Mouse (Mus musculus) thymus, postnatal 4 days (tissue): ENCODE measurements around the gene Serpina5.
"Not testable (repeated sequence)": the region's sequence is repeated elsewhere in the genome, so short reads cannot be mapped to it uniquely, and the experiment has no call there.

Source experiments
- DNase-seq: peaks from one replicate; pipeline ENCODE4 v3.0.0; 2021

Serpina5 gene

GRCm38 (mm10) chr12:104100768-104101167 is at the start of gene Serpina5:
Gene Serpina5 (plus strand): TSS chr12:104101113.
- no peak for DNase-seq

DNA sequence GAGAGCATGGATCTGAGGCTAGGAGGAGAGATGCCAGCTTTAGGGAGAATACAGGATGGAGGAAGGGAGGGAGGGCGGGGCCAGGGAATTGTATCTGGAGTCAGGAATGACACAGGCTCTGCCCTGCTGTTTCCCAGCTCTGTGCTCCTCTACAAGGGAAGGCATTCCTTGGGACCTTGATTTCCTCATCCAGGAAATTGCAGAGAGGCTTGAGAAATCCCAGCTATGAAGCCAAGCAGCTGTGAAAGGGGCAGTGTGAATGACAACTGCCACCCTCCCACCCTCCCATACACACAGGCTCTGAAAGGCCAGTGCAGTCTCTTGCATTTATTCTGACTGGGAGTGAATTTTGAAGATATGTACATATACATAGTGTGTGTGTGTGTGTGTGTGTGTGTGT is 46.9 kb upstream of the Serpina5 start:
- DNase-seq, result no peak

- DNase-seq, result no peak
Observed at GRCm38 (mm10) chr12:104055755-104056154, 45.2 kb upstream of the Serpina5 start.

- DNase-seq, result no peak
Observed at GRCm38 (mm10) chr12:104057050-104057449, 43.9 kb upstream of the Serpina5 start.

GRCm38 (mm10) chr12:104057531-104057930 is 43.4 kb upstream of the Serpina5 start:
- no peak for DNase-seq

GRCm38 (mm10) chr12:104060126-104060525 is 40.8 kb upstream of the Serpina5 start:
- no peak for DNase-seq

- no peak for DNase-seq
Observed at GRCm38 (mm10) chr12:104061862-104062261, 39.1 kb upstream of the Serpina5 start.

GRCm38 (mm10) chr12:104064532-104064931 is 36.4 kb upstream of the Serpina5 start:
- DNase-seq, result no peak

GRCm38 (mm10) chr12:104064996-104065395 is 35.9 kb upstream of the Serpina5 start:
- DNase-seq, result no peak

DNA sequence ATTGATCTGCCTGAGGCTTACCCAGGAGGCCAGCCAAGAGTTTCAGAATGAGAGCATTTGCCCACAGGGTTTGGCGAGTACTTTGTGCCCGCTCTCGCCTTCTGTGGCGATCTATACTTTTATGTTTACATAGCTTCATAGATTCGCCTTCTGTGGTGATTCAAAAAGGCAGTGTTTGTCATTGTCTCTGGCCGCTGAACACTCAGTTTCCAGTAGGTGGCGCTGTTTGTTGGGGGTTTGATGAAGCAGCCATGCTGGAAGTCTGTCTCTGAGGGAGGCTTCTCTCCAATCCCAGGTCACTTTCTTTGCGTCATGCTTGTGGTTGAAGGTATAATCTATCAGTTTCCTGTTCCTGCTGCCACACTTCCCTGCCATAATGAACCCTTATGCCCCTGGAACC is 34.7 kb upstream of the Serpina5 start:
- peak; percentile 60 for DNase-seq

- DNase-seq, result no peak
Observed at GRCm38 (mm10) chr12:104067549-104067948, 33.4 kb upstream of the Serpina5 start.

- DNase-seq, result peak; percentile 76
Observed at GRCm38 (mm10) chr12:104069620-104070019, 31.3 kb upstream of the Serpina5 start.

- no peak for DNase-seq
Observed at GRCm38 (mm10) chr12:104071708-104072107, 29.2 kb upstream of the Serpina5 start.

DNA sequence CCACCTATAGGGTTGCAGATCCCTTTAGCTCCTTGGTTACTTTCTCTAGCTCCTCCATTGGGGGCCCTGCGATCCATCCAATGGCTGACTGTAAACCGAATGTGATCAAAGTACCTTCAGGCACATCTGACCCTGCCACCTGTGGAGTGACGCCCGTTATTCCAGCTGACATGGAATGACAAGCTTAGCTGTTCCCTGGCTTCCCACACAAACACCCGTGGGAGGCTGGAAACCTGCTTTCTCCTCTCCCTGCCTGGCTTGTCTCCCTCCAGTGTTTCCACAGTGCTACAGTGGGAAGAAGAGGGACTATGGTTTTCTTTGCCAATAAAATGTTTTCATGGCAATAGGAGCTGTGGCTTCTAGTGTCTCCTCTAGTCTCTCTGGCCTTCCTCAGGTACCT is 28.6 kb upstream of the Serpina5 start:
- DNase-seq, result no peak

DNA sequence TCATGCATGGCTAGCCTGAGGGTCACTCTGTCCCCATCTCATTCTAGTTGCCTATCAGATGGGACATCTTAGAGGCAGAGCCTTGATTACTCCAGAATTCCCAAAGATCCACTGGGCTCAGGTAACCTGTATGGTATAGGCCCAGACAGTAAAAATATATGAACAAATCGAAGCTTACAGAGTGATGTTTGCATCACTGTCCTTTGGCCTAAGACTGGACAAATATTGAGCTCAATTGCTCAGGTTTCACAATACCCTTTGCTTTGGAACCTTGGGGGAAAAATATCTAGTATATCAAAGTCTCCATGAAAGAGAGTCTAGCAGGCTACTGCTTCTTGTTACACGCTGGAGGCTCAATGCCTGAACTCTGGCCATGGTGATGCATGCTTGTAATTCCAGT is 10.8 kb upstream of the Serpina5 start:
- DNase-seq, result no peak

DNA sequence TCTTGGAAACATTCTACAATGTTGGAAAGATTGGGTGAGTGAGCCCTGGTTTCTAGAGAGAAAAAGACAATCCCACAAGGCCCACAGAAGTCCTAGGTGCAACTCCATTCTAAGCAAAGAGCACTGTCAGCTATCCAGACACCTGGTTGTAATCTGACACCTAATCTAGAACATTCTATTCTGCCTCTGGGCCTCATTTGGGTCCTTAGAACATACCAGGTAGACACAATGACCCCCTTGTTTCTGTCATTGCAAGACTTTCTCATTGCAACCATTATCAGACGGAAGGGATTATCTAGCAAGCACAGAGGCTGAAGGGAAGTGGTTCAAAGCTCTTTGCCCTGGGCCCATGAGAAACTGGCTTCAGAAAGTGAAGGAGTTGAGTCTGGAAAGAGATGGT is 9.6 kb upstream of the Serpina5 start:
- no peak for DNase-seq

- no peak for DNase-seq
Observed at GRCm38 (mm10) chr12:104105847-104106246, 4.9 kb downstream of the Serpina5 start.

DNA sequence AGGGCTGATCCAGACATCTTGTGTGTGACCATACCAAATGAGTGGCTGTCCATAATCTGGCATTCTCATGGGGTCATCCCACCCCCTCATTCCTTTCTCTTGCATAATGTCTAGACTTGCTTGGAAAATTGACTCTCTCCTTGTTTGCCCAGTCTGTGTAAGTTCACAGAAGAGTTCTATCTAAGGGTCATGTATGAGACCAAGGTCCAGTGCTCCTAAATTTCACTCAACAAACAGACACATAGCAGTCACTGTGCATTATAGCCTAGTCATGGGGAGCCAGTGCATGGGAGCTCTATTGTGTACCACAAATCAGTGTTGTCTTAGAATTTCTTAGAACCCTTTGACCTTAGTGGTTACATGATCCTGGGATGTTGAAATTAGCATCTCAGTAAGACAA is 6.0 kb downstream of the Serpina5 start:
- no peak for DNase-seq

DNA sequence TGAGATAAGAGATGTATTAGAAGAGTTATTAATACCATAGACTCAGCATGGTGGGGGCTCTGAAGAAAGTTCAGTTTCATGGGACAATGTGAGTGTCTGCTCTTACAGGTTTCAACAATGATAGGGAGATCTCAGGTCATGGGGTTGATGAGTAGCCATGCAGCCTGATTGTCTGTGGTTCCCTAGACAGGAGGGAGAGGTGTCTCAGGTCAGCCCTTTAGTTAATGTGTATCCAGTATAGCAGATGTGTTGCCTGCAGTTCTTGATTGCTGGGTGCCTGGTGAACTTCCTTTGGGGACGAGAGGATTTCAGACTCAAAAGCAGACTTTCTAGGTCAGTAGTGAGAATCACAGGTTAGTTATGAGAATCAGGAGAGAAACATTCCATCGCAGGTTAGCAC is 7.6 kb downstream of the Serpina5 start:
- no peak for DNase-seq

GRCm38 (mm10) chr12:104112333-104112732 is 11.4 kb downstream of the Serpina5 start, which contains the start of gene Serpina3a:
Gene Serpina3a (plus strand): TSS chr12:104112724.
- DNase-seq, result not testable (repeated sequence)

- DNase-seq, result no peak
Observed at GRCm38 (mm10) chr12:104114921-104115579, 14.1 kb downstream of the Serpina5 start.

DNA sequence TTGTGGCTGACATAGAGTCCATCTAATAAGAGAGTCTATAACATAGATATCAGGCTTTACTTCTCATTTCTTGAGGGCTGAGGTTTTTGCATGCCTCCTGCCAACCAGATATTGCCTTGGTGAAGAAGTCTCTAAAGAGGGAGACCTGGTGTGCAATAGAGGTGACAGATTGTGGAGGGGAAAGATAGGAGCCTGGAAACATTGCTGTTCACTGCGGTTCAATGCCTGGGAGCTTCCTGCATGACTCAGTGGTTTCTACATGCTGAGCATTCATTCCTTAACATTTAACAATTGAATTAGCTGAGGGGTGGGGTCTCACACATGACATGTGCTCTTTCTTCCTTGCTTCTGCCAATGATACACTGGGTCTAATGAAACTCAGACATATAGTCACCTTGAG is 22.2 kb downstream of the Serpina5 start:
- DNase-seq, result no peak

DNA sequence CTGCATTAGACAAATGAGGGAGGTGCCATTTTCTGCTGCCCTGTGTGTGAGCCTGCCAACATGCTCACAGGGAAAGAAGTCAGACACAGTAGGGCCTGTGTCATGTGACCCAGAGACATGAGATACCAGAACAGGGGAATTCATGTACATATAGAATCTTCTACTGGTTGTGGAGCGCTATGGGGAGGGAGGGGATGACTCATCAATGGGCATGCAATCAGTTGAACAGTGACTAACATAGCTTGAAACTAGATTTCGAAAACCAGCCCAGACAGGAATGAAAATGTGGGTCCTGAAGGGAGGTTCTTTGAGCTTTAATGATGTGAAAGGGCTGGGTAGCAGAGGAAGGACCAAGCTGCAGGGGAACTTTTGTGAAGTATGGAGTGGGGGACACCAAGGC is 23.1 kb downstream of the Serpina5 start:
- no peak for DNase-seq

GRCm38 (mm10) chr12:104125021-104125560 is 24.2 kb downstream of the Serpina5 start:
- no peak for DNase-seq

DNA sequence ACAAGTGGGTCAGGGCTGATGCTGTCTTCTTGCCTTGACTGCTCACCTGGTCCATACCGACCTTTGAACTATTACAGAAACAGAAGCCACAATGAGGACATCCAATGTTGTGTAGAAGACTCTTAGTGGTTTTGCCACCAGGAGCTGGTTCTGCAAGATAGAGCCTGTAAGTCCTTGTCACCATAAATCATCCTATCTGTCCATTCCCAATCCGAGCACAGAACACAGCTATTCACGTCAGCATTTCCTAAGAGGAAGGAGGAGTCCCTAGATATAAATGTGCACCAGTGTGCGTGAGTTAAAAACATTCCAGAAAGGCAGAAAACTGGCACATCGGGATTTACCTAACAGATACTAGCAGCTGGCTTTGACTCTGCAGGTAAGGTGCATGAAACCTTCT is 26.8 kb downstream of the Serpina5 start, which contains the start of gene Serpina3b:
Serpina3b (plus strand) TSS at position 301 of the 400 bp plus-strand sequence.
- DNase-seq, result no peak
